Mouse (Mus musculus) right cerebral cortex, postnatal 4 days (tissue): ENCODE data around the gene Prr5.

ENCODE experiments used
- DNase-seq: peaks from one replicate; pipeline ENCODE4 v3.0.0-alpha.2; 2022

Gene Prr5

DNA sequence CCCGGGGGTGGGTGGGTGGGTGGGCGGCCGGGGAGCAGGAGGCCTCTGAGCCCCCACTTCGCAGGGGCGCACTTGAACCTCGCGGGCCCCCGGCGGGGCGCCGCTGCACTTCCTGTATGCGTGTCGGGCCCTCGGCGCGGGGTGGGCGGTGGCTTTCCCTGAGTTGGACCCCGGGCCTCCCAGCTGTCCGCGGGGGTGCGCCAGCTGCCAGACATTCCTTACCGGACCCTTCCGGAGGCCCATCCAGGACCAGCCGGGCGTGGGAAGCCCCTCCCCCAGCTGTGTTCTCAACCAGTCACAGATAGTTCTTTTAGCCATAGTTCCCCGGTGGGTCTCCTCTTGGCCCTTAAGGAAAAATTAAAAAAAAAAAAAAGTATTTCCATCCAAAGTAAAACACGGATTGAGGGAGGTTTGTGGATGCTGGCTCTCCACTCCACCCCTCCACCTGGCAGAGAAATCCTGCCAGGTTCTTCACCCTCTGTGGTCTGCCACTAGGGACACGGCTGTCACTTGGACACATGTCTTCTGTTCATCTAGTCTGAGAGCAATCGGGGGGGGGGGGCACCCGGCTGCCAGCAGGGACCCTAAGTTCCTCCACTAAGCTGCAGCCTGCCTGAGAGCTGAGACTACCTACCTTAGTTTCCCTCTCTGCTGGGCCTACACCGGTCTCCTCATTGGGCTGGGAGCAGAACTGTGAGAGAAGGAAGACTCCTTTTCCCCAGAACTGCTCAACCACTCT lies 12.2 kb downstream of the Prr5 start:
- DNase-seq: peak; percentile 17

DNA sequence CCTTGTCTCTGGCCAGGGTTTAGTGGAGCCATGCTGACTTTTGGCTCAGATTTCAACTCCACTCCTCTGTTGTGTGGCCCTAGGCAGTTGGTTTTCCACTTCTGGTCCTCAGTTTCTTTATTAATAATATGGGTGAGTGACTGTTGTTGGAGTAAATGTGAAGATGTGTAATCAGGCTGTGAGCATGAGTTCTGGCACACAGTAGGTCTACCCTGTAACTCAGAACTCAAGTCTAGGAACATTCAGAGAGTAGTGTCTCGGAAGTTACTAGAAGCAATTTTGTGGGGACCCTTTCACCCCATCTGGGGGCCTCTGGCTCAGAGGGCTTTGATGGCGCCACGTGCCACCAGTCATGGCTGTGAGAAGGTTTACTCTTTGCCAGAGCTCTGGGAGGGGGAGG lies 12.8 kb downstream of the Prr5 start:
- no peak for DNase-seq

DNA sequence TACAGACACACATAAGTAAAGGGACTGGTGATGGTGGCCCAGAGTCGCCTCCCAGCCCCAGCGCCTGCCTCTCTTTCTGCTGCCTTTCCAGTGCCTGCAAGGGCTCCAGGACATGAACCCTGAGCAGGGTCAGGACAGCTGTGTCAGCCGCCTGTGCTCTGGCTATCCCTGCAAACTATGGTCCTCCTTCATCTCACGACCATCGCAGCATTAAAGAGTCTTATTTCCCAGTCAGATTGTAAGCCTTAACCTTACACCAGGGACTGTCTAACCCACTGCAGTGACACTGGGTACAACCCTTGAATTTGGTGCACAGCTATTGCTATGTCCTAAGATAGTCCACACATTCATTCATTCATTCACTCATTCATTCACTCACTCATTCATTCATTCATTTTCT lies 13.4 kb downstream of the Prr5 start:
- no peak for DNase-seq

DNA sequence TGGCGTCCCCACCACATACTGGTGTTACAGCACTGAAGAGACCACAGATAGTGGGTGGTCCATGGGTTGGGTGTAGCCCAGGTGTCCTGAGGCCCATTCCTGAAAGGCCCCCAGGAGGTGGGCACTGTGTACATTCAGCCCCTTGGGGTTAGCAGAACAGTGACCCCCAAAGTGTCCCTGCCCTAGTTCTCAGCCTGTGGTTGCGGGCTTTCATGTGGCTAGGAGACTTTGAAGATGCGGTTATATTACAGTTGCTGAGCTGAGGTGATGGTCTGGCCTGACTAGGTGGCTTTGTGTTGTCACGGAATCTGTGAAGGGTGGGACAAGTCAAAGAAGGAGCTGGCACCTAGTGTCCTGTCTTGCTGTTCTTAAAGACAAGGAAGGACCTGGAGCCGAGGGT lies 15.1 kb downstream of the Prr5 start:
- no peak for DNase-seq

DNA sequence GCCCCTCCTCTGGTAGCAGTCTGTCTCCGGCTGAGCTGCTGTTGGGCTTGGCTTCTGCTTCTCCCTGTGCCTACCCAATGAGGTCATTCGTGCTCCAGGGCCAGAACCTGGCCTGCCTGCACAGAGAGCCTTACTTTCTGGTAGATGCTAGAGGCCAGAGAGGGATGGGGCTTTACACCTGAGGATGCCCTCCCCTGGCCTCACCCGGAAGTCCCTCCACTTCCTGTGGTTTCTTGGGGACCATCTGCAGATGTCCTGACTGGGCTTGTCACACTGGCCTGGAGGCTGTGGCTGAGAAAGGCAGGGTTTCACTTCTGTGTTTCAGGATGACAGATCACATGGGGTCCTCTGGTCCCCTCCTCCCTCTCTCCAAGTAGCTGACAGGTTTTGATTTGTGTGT lies 16.0 kb downstream of the Prr5 start:
- DNase-seq: no peak

DNA sequence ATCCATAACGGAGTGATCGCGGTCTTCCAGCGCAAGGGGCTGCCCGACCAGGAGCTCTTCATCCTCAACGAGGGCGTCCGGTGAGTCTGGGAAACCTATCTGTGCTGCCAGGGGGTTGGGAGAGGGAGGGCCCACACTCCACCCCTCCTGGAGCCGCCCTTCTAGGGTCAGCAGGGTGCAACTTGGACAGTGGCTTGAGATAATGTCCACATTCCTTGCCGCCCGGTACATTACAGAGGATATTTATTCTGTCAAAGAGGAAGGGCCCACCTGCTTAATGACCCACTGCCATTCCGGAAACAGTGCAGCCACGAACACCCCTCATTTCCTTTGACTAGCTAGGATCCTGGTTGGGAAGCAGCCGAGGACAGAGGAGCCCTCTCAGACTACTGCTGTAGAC lies 18.5 kb downstream of the Prr5 start:
- no peak for DNase-seq

DNA sequence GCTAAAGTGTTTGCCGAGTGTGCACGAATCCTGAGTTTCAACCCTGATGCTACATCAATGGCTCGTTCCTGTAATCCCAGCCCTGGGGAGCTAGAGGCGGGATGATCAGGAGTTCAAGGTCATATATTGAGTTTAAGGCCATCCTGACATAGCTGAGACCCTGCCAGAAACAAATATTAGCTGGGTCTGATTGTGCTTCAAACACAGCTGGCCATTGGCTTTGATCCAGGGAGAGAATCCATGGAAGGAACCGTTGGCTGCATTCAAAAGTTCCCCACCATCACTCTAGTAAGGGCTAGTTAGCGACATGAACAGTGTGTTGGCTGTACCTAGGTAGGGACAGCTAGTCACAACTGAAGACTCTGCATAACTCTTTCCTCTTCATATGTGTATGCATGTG lies 19.9 kb downstream of the Prr5 start:
- no peak for DNase-seq

DNA sequence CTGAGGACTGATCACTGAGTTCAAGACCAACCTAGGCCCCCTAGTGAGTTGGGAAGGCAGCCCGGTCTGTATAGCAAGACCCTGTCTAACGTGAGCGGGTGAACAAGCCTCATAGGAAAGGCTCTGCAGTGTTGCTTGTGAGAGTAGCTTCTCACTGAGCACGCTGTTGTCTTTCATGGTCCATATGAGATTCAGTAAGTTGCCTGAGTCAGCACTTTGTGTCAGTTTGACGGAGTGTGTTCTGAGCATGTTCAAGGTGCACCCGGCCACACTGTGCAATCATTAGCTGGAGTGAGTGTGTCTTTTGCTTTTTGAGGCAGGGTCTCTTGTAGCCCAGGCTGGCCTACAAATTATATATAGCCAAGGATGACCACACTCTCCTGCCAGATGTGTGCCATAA lies 22.1 kb downstream of the Prr5 start:
- no peak for DNase-seq

DNA sequence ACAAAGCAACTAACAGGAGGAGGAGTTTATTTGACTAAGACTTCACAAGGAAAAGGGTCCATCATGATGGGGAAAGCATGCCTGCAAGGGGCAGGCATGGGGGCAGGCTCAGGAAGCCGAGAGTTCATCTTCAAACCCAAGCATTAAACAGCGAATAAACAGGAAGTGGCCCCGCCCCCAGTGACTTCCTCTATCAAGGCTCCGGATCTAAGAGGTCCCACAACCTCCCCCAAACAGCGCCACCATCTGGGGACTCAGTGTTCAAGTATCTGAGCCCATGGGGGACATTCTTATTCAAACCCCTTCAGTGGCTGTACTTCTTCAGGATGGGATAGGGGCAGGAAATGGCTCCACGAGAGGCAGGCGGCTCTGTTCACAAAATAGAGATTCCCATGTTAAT lies 23.2 kb downstream of the Prr5 start:
- DNase-seq: no peak

DNA sequence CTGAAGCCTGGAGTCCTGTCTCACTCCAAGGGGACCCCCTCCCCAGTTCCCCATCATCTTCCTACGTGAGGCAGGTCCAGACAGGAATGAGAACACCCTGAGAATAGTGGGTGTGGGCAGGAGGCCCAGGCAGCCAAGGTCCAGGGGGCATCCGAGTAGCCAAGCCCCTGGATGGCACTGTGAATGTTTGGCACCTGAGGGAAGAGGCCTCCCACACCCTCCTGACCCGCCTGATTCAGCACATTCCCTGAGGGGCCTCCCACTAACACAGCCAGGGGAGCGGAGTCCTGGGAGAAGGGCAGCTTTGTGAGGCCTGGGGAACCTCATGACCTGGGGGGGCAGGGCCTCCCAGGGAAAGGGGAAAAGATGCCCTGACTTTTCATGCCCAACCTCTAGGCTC lies 26.6 kb downstream of the Prr5 start:
- no peak for DNase-seq

DNA sequence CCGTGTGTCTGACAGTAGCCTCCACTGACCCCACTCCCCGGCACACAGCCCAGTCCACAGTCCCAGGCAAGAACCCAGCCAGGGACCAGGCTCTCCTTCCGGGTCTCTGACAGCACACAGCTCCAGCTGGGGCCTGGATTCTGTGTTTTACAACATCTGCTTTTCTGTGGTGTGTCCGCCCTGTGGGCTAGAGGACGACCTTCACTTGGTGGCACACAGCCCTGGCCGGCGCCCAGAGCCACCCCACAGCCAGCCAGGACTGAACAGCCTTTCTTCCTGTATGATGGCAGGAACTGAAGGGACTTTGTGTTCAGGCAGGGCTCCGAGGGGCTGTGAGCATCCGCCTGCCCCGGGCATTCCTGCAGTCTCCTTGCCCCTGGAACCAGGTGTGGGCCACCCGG lies 28.2 kb downstream of the Prr5 start:
- peak; percentile 54 for DNase-seq

DNA sequence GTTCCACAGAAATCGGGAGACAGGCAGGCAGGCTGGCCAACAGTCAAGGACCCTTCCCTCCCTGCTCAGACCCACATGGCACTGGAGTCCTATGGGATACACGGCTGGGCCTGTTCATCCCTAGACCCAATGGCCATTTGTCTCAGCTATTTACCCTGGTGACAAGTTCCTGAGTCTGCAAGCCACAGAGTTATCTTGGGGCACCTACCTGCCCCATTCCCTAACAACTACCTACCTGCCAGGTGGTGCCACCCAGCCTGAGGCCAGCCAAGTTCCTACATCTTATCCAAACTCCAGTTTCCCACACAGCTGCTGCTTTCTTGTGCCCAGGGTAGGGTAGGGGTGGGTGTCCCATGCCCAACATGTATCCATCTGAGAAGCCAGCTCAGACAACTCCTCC lies 28.8 kb downstream of the Prr5 start:
- DNase-seq: no peak

DNA sequence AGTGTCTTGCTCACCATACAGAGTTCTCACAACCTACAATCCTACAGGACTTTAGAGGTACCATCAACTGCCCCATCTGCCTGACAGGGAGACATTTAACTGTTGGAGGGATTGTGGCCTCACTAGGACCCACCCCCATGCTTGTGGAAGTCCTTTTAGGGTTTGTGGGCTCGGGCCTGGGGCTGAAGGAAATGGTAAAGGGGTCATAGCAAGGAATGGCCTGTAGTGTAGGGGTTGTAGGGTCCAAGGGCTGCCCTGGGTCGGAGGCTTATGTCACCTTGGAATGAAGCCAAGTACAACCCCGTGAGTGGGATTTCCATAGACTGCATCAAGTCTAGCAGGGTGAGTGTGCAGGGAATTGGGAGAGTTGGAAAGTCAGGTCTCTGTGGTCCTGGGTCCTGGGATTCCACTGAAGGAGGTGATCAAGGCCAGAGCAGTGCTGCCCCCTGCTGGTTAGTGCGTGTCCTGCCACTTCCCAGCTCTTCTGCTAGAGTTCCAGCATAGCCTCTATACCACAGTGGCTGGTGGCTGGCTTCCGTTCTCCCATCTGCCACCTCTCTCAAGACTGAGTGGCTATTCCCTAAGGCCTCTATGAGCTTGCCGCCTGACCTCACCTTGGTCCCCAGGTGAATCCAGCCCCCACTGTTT lies 30.9 kb downstream of the Prr5 start:
- peak; percentile 68 for DNase-seq

DNA sequence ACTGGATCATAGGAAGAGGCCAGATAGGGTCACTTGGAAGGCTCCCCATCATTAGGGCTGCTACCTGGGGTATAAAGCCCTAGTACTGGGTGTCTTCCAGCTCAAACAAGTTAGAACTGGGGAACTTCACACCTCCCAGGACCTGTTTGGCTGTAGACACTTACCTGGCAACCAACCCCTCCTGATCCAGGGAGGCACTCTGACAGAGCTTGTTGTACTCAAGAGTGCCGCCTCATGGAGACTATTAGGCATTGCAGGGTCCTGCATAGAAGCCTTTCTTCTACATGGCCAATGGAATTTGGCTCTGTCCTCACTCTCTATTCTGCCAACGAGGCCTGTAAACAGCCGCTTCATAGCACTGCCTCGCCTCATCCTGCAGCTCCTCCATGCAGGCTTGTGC lies 32.5 kb downstream of the Prr5 start:
- no peak for DNase-seq

DNA sequence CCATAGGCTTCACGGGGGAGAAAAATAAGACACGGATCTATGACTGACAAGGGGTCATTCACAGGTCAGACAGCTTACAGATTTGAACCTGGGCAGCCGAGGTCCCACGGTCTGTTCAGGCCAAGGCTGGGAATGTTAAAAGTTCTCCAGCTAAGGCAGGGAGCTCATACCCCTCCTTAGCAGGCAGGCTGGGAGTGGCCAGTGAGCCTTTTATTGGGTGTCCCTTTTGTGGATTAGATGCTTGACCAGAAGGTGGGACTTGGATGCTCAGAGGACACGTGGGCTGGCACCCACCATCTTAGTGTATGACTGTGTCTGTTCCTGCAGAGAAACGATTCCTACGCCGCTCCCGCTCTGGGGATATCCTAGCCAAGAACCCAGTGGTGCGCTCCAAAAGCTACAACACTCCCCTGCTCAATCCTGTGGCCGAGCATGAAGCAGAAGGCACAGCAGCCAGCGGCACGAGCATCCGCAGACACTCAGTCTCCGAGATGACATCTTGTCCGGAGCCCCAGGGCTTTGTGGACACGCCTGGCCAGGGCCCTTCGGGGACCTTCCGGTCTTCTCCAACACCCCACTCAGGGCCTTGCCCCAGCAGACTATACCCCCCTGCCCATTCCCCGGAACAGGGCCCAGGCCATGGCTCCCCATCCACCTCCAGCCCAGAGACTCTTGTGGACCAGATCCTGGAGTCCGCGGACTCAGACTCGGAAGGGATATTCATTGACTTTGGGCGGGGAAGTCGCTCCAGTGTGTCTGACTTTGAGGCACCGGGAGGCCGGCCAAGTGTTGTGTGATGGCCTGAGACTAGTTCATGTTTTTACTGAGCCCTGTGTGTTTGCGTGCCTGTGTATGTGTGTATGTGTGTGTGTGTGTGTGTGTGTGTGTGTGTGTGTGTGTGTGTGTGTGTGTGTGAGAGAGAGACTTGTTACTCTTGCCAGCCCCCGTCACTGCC lies 33.2 kb downstream of the Prr5 start:
- no peak for DNase-seq

DNA sequence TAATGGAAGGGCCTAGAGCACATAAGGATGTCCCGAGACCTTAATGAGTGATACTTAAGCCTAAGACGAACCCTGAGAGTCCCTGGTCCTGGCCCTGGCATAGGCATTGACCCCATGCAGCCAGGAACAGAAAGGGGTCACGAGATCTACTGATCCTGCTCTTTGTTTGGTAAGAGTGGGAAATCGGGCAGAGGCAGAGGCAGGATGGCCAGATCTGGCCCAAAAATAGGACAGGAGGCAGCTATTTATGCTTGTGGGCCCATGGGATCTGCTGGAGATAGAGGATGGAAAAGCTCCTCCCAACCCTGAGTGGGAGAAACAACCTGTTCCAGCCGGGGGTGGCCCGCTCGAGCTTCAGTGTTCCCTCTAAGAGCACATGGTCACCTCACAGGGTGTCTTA lies 34.6 kb downstream of the Prr5 start:
- DNase-seq: no peak

DNA sequence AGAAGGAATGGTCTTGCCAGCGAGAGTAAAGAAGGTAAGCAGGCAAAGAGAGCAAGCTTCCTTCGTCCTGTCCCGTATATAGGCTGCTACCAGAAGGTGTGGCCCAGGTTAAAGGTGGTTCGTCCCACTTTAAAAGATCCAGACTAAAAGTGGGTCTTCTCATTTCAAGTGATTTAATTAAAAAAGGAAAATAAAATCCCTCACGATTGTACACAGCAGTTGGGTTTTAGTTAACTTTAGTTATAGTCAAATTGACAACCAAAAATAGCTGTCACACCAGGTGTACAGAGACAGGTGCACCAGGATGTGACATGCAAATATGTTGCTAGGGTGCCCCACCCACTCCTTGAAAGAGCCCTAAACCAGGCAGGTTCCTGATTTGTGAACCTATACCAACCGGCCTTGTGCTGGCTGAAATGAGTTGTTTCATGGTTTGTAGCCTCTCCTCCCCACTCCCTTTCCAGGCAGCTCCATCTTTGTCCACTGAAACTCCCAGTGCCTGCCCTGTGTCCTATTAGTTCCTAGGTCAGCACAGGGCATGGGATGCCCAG lies 36.0 kb downstream of the Prr5 start:
- no peak for DNase-seq

DNA sequence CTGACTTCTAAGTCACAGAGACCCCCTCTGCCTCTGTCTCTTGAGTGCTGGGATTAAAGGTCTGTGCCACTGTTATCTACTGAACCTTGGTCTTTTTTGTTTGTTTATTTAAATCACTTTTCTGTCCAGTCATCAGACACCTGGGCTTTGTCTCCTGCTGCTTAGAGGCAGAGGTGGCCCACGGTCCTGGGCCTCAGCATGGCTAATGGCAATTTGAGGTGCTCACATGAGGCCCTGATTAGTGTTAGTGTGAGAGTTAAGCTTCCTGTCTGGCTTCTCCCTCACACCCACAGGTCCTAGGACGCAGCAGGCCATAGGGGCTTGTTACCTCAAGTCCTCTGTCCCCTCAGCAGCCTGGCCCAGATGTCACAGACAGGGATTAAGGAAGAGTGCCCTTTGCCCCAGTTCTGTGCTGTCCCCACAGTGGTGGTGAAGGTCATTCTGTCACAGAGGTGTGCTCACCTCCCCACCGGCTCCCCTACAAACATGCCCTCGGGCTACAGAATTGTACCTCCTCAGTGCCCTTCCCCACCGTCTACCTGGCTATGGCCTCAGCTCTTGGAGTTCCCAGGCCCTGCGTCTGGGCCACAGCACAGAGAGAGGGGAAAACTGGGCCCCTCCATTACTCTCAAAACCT lies 37.7 kb downstream of the Prr5 start:
- no peak for DNase-seq

DNA sequence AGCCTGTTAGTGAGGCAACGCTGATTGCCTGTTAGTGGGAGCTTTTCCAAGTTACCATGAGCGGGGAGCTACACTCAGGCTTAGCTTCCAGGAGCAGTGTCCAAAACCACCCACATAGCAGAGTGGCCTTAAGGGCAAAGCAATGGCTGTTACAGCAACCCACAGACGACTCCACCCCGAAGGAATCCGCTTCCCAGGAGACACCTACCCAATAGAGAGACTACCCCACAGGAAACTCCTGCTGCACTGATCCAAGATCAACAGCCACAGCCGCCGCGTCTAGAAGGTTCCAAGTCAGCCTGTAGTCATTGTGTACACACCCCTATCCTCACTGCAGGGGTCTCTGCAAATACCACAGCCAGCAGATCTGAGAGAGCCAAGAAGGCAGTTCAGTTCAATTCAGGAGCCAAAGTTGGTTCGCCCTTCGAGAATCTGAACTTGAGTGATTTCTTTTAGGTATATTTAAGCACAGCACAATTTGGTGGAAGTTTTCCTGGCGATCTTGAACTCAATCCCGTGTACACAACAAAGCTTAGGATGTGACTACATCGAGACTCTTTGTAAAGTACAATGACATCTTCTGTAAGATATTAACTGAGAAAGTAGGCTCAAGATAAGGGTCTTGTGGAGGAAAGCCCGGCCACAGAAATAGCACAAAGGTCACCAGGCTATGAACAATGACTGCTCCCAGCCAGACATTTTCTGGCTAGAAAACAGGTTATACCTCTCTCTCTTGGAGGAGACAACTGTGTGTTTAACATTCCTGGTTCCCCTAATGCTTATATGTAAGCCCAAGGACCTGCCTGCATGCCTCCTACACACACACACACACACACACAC lies 43.4 kb downstream of the Prr5 start:
- no peak for DNase-seq

DNA sequence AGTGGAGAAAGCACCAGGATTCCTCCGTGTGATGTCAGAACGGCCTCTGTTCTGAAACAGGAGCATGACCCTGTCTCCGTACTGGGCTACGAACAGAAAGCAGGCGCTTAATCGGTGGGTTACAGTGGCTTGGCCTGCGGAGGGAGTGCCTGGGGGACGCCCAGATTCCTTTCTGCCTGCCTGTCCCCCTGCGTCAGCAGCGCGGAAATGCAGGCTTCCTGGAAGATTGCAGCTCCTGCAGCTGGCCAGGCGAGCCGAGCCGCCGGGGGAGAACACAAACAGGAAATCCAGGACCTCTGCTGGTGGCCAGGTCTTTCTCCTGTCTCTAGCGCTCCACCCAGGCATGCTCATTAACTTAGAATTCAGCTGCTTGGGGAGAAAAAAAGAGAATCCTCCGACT lies 45.3 kb downstream of the Prr5 start:
- DNase-seq: peak; percentile 54

DNA sequence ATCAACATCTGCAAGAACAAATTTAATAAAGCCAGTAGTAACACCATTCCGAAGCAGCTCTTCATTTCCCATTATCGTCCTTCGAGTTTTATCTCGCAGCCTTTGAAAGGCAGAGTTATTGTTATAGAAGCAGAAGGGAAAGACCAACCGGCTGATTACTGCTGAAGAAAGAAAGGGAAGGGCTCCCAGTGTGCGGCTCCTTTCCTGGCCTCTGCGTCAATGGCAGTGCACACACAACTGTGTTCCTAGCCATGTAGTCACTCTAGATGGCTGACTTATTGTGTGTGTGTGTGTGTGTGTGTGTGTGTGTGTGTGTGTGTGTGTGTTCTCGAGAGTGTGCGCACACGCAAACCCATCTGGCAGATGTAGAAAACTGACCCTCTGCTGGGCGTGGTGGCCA lies 45.7 kb downstream of the Prr5 start:
- DNase-seq: no peak
